Mouse (Mus musculus): ENCODE measurements around the gene Rhod. TPM values are rescaled to one million over a fixed set of nuclear protein-coding genes. Genes with fewer than 3 reads are reported as not detected.
"Not testable (repeated sequence)": the region's sequence is repeated elsewhere in the genome, so short reads cannot be mapped to it uniquely, and the experiment has no call there.

Rhod gene
- polyA plus RNA-seq, 1 experiment = 168 TPM

DNA sequence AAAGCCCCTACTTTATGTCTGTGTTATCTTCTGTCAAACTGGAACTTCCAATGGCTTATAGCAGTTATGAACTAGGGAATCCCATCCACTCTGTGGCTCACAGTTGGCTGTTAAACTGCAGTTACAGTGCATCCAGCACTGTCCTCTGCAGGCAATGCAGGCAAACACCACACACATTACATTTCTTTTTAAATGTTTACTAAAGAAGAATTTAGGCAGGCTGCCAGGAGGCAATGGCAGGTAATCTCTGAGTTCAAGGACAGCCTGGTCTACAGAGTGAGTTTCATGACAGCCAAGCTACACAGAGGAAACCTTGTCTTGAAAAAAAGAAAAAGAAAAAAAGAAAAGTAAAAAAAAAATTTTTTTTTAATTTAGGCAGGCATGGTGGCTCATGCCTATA lies 55.9 kb downstream of the Rhod start:
- TF ChIP-seq POLR2A (IDR thresholded peaks at IDR 0.05; ENCODE audit: low read depth, low read length) (no peak), CTCF (IDR thresholded peaks at IDR 0.05; ENCODE audit: extremely low read depth, insufficient read length, insufficient replicate concordance, low read depth, low read length) (no peak)
- Histone ChIP-seq H3K27me3 (ENCODE audit: control insufficient read depth, insufficient read depth, low read length) (no peaks in the 10 kb centered on the region), H3K36me3 (ENCODE audit: control insufficient read depth, insufficient read depth, low read length) (peaks cover 25% of the 10 kb centered on the region), H3K4me3 (ENCODE audit: low read depth, low read length) (no peak overlapping the region), H3K4me1 (ENCODE audit: control insufficient read depth, insufficient read depth, insufficient read length, low read length) (peaks cover 1% of the 10 kb centered on the region; the same call in 1 of the 2 replicates), H3K27ac (ENCODE audit: insufficient read depth, low read depth, low read length) (no peak overlapping the region)

DNA sequence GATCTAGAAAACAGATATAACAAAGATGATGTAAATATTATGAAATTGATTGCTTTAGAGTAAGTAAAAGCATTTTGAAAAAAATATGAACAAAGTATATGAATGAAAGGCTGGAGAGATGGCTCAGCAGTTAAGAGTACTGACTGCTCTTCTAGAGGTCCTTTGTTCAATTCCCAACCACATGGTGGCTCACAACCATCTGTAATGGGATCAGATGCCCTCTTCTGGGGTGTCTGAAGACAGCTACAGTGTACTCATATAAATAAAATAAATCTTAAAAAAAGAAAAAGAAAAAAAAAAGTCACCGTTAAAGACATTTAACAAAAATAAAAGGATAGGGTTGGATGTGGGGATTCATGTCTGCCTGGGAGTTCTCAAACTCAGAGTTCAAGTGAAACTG lies 56.9 kb downstream of the Rhod start:
- peaks cover 24% of the 10 kb centered on the region for H3K36me3 ChIP-seq (ENCODE audit: control insufficient read depth, insufficient read depth, low read length)
- WGBS = 73% methylated on average over 1 of the region's 1 CpGs
- H3K4me1 ChIP-seq (ENCODE audit: control insufficient read depth, insufficient read depth, insufficient read length, low read length); H3K4me3 ChIP-seq (ENCODE audit: low read depth, low read length); H3K27ac ChIP-seq (ENCODE audit: insufficient read depth, low read depth, low read length); H3K27me3 ChIP-seq (ENCODE audit: control insufficient read depth, insufficient read depth, low read length): not testable (repeated sequence)

Other genes with a start within 250 kb of the Rhod start
- 15.3 and 21.9 TPM in 2 replicates for gene Tbc1d10c, start 248.1 kb downstream of the Rhod start, polyA plus RNA-seq (2012; rRNA removed)
- 142 and 258 TPM in 2 replicates for gene Ppp1ca, start 247.4 kb downstream of the Rhod start, polyA plus RNA-seq (2012; rRNA removed)
- gene Rad9a, start 237.8 kb downstream of the Rhod start, polyA plus RNA-seq (2012; rRNA removed) = 8.2 and 12.2 TPM in 2 replicates
- gene Clcf1, start 225.2 kb downstream of the Rhod start, polyA plus RNA-seq (2012; rRNA removed) = 10.1 and 12.4 TPM in 2 replicates
- not detected in 2 replicates for gene AC109138.7, start 225.1 kb downstream of the Rhod start, polyA plus RNA-seq (2012; rRNA removed)
- 46.4 and 118 TPM in 2 replicates for gene Pold4, start 207.5 kb downstream of the Rhod start, polyA plus RNA-seq (2012; rRNA removed)
- 72.2 and 105 TPM in 2 replicates for gene Ssh3, start 170.3 kb downstream of the Rhod start, polyA plus RNA-seq (2012; rRNA removed)
- gene Ankrd13d, start 156.3 kb downstream of the Rhod start, polyA plus RNA-seq (2012; rRNA removed) = 1.1 and 1.8 TPM in 2 replicates
- gene Grk2, start 133.2 kb downstream of the Rhod start, polyA plus RNA-seq (2012; rRNA removed) = 64.0 and 128 TPM in 2 replicates
- gene Kdm2a, start 41.1 kb downstream of the Rhod start, polyA plus RNA-seq (2012; rRNA removed) = 37.8 and 100 TPM in 2 replicates
- 9.3 and 41.8 TPM in 2 replicates for gene Syt12, start 38.0 kb upstream of the Rhod start, polyA plus RNA-seq (2012; rRNA removed)
- gene 2010003K11Rik, start 59.2 kb upstream of the Rhod start, polyA plus RNA-seq (2012; rRNA removed) = 84.7 and 128 TPM in 2 replicates
- 31.3 and 44.9 TPM in 2 replicates for gene Pcx, start 71.0 kb upstream of the Rhod start, polyA plus RNA-seq (2012; rRNA removed)
- 9.8 and 12.0 TPM in 2 replicates for gene Lrfn4, start 176.2 kb upstream of the Rhod start, polyA plus RNA-seq (2012; rRNA removed)
- gene Rce1, start 186.2 kb upstream of the Rhod start, polyA plus RNA-seq (2012; rRNA removed) = 55.1 and 97.5 TPM in 2 replicates